Mouse (Mus musculus): Measurements from ENCODE around the gene Atp6v1fnb. TPM values are rescaled to one million over a fixed set of nuclear protein-coding genes. Genes with fewer than 3 reads are reported as not detected.
A peak's percentile ranks its signal among the peaks of the same experiment; 100 is the strongest.

Atp6v1fnb gene
- polyA plus RNA-seq, 1 experiment from 2014 or later, result not detected

DNA sequence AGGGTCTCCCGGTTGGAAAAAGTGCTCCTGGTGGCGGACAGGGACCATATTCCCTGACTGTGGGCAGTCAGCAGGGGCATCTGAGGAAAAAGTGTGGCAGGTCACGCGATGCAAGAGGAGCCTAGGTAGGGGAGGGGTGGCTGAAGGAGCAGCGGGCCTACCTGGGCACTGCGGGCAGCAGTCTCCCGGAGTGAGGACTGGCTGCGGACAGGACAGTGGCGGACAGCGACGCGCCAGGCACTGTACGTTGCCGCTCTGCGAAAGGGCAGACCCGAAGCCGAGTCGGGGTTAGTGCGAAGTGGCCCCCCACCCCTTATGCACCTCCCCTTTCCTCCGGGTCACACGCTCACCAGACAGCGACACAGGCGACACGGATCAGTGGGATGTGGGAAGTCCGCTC lies 25.0 kb downstream of the Atp6v1fnb start:
- no peak overlapping the region for H3K4me2 ChIP-seq (replicated peaks; ENCODE audit: low read depth, low read length)

DNA sequence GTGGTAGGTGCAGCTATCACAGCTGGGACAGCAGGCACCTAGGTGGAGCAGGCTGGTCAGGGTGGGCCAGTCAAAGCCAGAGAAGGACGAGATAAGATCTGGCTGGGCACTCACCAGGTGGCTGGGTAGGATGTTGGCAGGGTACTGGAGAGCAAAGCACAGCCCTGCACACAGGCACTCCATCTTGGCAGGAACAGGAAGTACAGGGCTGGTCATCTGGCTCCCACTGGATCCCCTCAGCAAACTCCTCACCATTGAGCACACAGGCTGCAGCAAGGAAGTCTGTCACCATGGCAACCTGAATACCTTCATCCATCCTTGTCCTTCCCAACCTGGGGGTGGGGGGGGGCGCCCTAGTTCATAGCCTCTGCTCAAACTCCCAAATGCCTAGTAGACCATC lies 26.6 kb downstream of the Atp6v1fnb start:
- Histone ChIP-seq H3K36me3 (ENCODE audit: insufficient read depth, low read length) (no peaks in the 10 kb centered on the region), H3K27ac (ENCODE audit: low read length) (no peak overlapping the region), H3K27me3 (replicated peaks; ENCODE audit: insufficient read depth, low read length) (no peaks in the 10 kb centered on the region; the same call in 1 of the 2 replicates), H3K9me3 (ENCODE audit: low read length) (no peaks in the 10 kb centered on the region), H3K9ac (replicated peaks; ENCODE audit: low read depth) (no peak overlapping the region), H3K4me1 (ENCODE audit: insufficient read depth, low read depth, low read length) (no peaks in the 10 kb centered on the region), H3K4me3 (ENCODE audit: low read depth, low read length) (no peak overlapping the region), H3K4me2 (replicated peaks; ENCODE audit: low read depth, low read length) (no peak overlapping the region)
- ATAC-seq, result no peak
- no peak for DNase-seq (ENCODE audit: low spot score)
- WGBS, result 39% methylated on average over 2 of the region's 2 CpGs
- TF ChIP-seq EP300 (IDR thresholded peaks at IDR 0.05) (no peak), CTCF (IDR thresholded peaks at IDR 0.05) (no peak)

More for the DNA sequence above, 25.0 kb downstream of the Atp6v1fnb start:
- H3K9me3 ChIP-seq (ENCODE audit: low read length), result no peaks in the 10 kb centered on the region
- no peak overlapping the region for H3K4me3 ChIP-seq (ENCODE audit: low read depth, low read length)
- no peaks in the 10 kb centered on the region for H3K36me3 ChIP-seq (ENCODE audit: insufficient read depth, low read length)
- no peak for TF ChIP-seq EP300 (IDR thresholded peaks at IDR 0.05)
- TF ChIP-seq CTCF (IDR thresholded peaks at IDR 0.05), result no peak
- DNase-seq (ENCODE audit: low spot score) (no peak), ATAC-seq (no peak)
- no peaks in the 10 kb centered on the region; the same call in 1 of the 2 replicates for H3K27me3 ChIP-seq (replicated peaks; ENCODE audit: insufficient read depth, low read length)
- no peak overlapping the region for H3K27ac ChIP-seq (ENCODE audit: low read length)
- no peaks in the 10 kb centered on the region for H3K4me1 ChIP-seq (ENCODE audit: insufficient read depth, low read depth, low read length)
- no peak overlapping the region for H3K9ac ChIP-seq (replicated peaks; ENCODE audit: low read depth)
- 30% methylated on average over 19 of the region's 25 CpGs for WGBS

DNA sequence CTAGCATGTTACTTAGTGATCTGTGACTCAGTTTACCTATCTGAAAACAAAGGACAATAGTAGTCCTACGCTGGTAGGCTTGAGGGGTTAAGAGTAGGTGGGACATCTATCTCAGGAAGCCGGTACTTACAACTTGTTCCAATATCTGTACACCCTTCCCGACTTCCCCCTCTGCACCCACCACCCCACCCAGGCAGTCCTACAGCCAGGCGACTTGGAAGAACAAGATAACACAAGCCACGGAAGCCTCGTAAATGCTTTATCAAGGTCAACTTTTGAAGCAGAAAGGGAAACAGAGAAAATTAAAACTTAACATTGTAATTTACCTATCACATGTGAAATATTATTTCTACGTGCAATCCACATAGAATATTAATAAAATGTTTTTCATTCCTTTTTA lies 28.9 kb downstream of the Atp6v1fnb start:
- Histone ChIP-seq H3K4me1 (ENCODE audit: insufficient read depth, low read depth, low read length) (no peaks in the 10 kb centered on the region), H3K9me3 (ENCODE audit: low read length) (no peaks in the 10 kb centered on the region), H3K27me3 (replicated peaks; ENCODE audit: insufficient read depth, low read length) (no peaks in the 10 kb centered on the region; the same call in 1 of the 2 replicates), H3K27ac (ENCODE audit: low read length) (no peak overlapping the region), H3K4me3 (ENCODE audit: low read depth, low read length) (no peak overlapping the region), H3K36me3 (ENCODE audit: insufficient read depth, low read length) (no peaks in the 10 kb centered on the region), H3K4me2 (replicated peaks; ENCODE audit: low read depth, low read length) (no peak overlapping the region), H3K9ac (replicated peaks; ENCODE audit: low read depth) (no peak overlapping the region)
- DNase-seq (ENCODE audit: low spot score), result no peak
- 92% methylated on average over 7 of the region's 7 CpGs for WGBS
- ATAC-seq, result no peak
- TF ChIP-seq EP300 (IDR thresholded peaks at IDR 0.05) (no peak), CTCF (IDR thresholded peaks at IDR 0.05) (no peak)

DNA sequence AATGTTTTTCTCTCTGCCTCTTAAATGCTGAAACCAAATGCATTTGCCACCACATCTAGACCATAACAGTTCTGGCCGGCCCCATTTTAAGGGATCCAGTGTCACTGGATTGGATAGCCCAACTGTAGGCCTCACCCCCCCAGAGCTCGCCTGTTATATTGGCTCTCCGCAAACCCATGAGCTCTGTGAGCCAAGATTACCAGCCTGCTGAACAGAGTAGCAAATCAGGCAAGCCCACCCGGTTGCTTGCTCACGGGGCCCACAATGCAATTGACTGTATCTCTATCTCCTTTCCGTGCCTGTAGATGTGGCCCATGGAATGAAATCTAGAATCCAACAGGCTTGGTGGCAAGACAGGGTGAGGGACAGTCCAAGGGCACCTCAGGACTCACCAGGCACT lies 29.6 kb downstream of the Atp6v1fnb start:
- no peaks in the 10 kb centered on the region for H3K9me3 ChIP-seq (ENCODE audit: low read length)
- H3K36me3 ChIP-seq (ENCODE audit: insufficient read depth, low read length), result no peaks in the 10 kb centered on the region
- no peak overlapping the region for H3K4me3 ChIP-seq (ENCODE audit: low read depth, low read length)
- H3K27me3 ChIP-seq (replicated peaks; ENCODE audit: insufficient read depth, low read length), result peaks cover under 1% of the 10 kb centered on the region; the same call in 1 of the 2 replicates
- H3K9ac ChIP-seq (replicated peaks; ENCODE audit: low read depth), result no peak overlapping the region
- H3K27ac ChIP-seq (ENCODE audit: low read length), result no peak overlapping the region
- WGBS, result 89% methylated on average over 6 of the region's 6 CpGs
- DNase-seq (ENCODE audit: low spot score) (no peak), ATAC-seq (no peak)
- no peak overlapping the region for H3K4me2 ChIP-seq (replicated peaks; ENCODE audit: low read depth, low read length)
- no peak for TF ChIP-seq CTCF (IDR thresholded peaks at IDR 0.05)
- no peak for TF ChIP-seq EP300 (IDR thresholded peaks at IDR 0.05)
- no peaks in the 10 kb centered on the region for H3K4me1 ChIP-seq (ENCODE audit: insufficient read depth, low read depth, low read length)

DNA sequence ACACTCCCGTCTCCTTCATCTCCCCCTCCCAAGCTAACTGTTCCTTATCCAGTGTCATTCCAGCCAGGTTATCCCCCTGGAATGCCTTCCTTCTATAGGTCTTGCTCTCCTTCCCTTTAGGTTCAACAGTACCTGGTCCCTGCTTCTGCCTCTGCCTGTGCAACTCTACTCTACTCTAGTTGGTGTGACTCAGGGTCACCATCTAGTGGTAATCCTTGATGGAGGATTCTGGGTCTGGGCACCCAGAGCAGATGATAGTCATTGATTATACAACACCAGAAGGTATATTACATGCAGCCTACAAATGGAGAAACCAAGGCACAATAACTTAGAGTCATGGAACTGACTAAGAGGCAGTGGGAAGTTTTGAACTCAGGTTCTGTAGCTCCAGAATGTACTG lies 30.4 kb downstream of the Atp6v1fnb start:
- Histone ChIP-seq H3K4me1 (ENCODE audit: insufficient read depth, low read depth, low read length) (no peaks in the 10 kb centered on the region), H3K27ac (ENCODE audit: low read length) (no peak overlapping the region), H3K9ac (replicated peaks; ENCODE audit: low read depth) (no peak overlapping the region), H3K36me3 (ENCODE audit: insufficient read depth, low read length) (no peaks in the 10 kb centered on the region), H3K9me3 (ENCODE audit: low read length) (no peaks in the 10 kb centered on the region), H3K27me3 (replicated peaks; ENCODE audit: insufficient read depth, low read length) (0 out of 2 replicates have a peak, but pooled peaks cover 3% of the 10 kb centered on the region), H3K4me3 (ENCODE audit: low read depth, low read length) (no peak overlapping the region), H3K4me2 (replicated peaks; ENCODE audit: low read depth, low read length) (no peak overlapping the region)
- ATAC-seq, result no peak
- TF ChIP-seq EP300 (IDR thresholded peaks at IDR 0.05) (no peak), CTCF (IDR thresholded peaks at IDR 0.05) (peak; percentile 46)
- no peak for DNase-seq (ENCODE audit: low spot score)
- WGBS, result 94% methylated on average over 1 of the region's 1 CpGs

DNA sequence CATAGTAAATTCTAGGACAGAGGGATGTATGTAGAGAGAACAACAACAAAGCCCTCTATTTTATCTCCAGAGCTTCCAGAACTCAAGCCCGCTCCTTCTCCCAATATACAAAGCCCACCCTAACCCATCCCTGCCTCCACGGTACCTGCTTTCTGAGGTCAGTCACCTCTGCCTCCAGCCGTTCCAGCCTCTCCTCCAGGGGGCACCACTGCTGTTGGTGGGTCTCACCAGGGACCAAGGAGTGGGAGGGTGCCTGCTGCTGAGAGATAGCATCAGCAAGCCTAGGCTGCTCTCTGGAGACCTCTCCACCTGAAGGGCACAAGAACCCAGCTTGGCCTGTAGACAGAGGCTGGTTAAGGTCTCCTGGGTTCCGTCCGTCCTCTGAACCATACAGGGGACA lies 34.3 kb downstream of the Atp6v1fnb start:
- ATAC-seq (no peak), DNase-seq (ENCODE audit: low spot score) (no peak)
- TF ChIP-seq CTCF (IDR thresholded peaks at IDR 0.05) (peak; percentile 27), EP300 (IDR thresholded peaks at IDR 0.05) (no peak)
- H3K4me3 ChIP-seq (ENCODE audit: low read depth, low read length), result no peak overlapping the region
- no peak overlapping the region for H3K27ac ChIP-seq (ENCODE audit: low read length)
- H3K4me2 ChIP-seq (replicated peaks; ENCODE audit: low read depth, low read length), result no peak overlapping the region
- no peaks in the 10 kb centered on the region for H3K36me3 ChIP-seq (ENCODE audit: insufficient read depth, low read length)
- no peaks in the 10 kb centered on the region for H3K9me3 ChIP-seq (ENCODE audit: low read length)
- no peak overlapping the region for H3K9ac ChIP-seq (replicated peaks; ENCODE audit: low read depth)
- WGBS, result 81% methylated on average over 5 of the region's 5 CpGs
- H3K27me3 ChIP-seq (replicated peaks; ENCODE audit: insufficient read depth, low read length), result peaks cover 3% of the 10 kb centered on the region; the same call in 1 of the 2 replicates
- H3K4me1 ChIP-seq (ENCODE audit: insufficient read depth, low read depth, low read length), result no peaks in the 10 kb centered on the region; the same call in 1 of the 2 replicates

DNA sequence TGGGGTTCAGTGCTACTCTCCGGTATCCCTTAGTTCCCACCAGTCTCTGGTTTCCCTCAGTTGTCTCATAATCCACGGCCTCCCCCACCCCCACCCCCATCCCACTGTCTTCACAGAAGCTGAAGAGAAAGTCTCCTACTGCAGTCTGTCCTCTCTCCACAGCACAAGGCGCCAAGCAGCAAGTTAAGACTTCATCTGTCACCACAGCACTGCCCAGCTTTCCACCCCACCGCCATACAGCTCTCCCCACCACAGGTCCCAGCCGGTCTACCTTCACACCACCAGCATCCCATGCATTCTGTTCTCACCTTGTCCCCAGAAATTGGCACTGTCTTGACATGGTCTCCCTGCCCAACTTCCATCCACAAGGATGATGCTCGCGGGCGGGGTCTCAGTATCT lies 35.6 kb downstream of the Atp6v1fnb start:
- no peak overlapping the region for H3K27ac ChIP-seq (ENCODE audit: low read length)
- TF ChIP-seq EP300 (IDR thresholded peaks at IDR 0.05) (no peak), CTCF (IDR thresholded peaks at IDR 0.05) (no peak)
- 27% methylated on average over 8 of the region's 8 CpGs for WGBS
- H3K36me3 ChIP-seq (ENCODE audit: insufficient read depth, low read length), result no peaks in the 10 kb centered on the region
- H3K4me3 ChIP-seq (ENCODE audit: low read depth, low read length), result no peak overlapping the region
- H3K9ac ChIP-seq (replicated peaks; ENCODE audit: low read depth), result no peak overlapping the region
- no peaks in the 10 kb centered on the region for H3K9me3 ChIP-seq (ENCODE audit: low read length)
- DNase-seq (ENCODE audit: low spot score), result no peak
- ATAC-seq, result no peak
- H3K4me2 ChIP-seq (replicated peaks; ENCODE audit: low read depth, low read length), result peak overlapping the region; percentile 66
- H3K4me1 ChIP-seq (ENCODE audit: insufficient read depth, low read depth, low read length), result no peaks in the 10 kb centered on the region; the same call in 1 of the 2 replicates
- peaks cover 3% of the 10 kb centered on the region; the same call in 1 of the 2 replicates for H3K27me3 ChIP-seq (replicated peaks; ENCODE audit: insufficient read depth, low read length)
